Mouse (Mus musculus) duodenum, adult 2 months (tissue): ENCODE data around the gene Gm11627. TPM values are rescaled to one million over a fixed set of nuclear protein-coding genes. Genes with fewer than 3 reads are reported as not detected.

Source experiments
- polyA plus RNA-seq: library from polyadenylated mRNA; depleted of rRNA; stranded (reverse); fragments of >200 nt; gene quantifications from 2 replicates; pipeline ENCODE4 v1.2.3, GENCODE M21; 2012; ENCODE audit warnings: low replicate concordance; rRNA removed

Gene Gm11627
- 0.74 TPM in 1 of 2 replicates, not detected in the other for polyA plus RNA-seq

GRCm38 (mm10) chr11:102579165-102580033, at the start of gene Gm11627:
Gene Gm11627 (minus strand): TSS chr11:102579461.

GRCm38 (mm10) chr11:102604010-102604584, 24.8 kb upstream of the Gm11627 start, which contains the start of gene Fzd2:
Gene Fzd2 (plus strand): TSS chr11:102604396.

GRCm38 (mm10) chr11:102556031-102556715, 23.1 kb downstream of the Gm11627 start, which contains the start of gene Gpatch8:
Gene Gpatch8 (minus strand): TSS chr11:102556392.

Other genes starting within 250 kb of the Gm11627 start
- 0.06 TPM in 1 of 2 replicates, not detected in the other for gene Slc4a1, start 213.3 kb downstream of the Gm11627 start, polyA plus RNA-seq
- 4.5 and 5.1 TPM in 2 replicates for gene Rundc3a, start 186.1 kb downstream of the Gm11627 start, polyA plus RNA-seq
- 578 and 741 TPM in 2 replicates for gene Slc25a39, start 171.5 kb downstream of the Gm11627 start, polyA plus RNA-seq
- gene Grn, start 149.1 kb downstream of the Gm11627 start, polyA plus RNA-seq = 118 and 121 TPM in 2 replicates
- gene Fam171a2, start 131.8 kb downstream of the Gm11627 start, polyA plus RNA-seq = 4.1 and 8.3 TPM in 2 replicates
- gene Itga2b, start 109.3 kb downstream of the Gm11627 start, polyA plus RNA-seq = 4.6 and 5.7 TPM in 2 replicates
- gene Gpatch8, start 23.1 kb downstream of the Gm11627 start, polyA plus RNA-seq = 11.1 and 15.6 TPM in 2 replicates
- gene Fzd2, start 24.9 kb upstream of the Gm11627 start, polyA plus RNA-seq = 13.2 and 16.8 TPM in 2 replicates
- not detected in 2 replicates for gene Meioc, start 84.3 kb upstream of the Gm11627 start, polyA plus RNA-seq
- gene Ccdc43, start 118.3 kb upstream of the Gm11627 start, polyA plus RNA-seq = 1.1 and 1.3 TPM in 2 replicates
- 4.8 and 5.4 TPM in 2 replicates for gene Adam11, start 182.0 kb upstream of the Gm11627 start, polyA plus RNA-seq
- 0.77 and 1.4 TPM in 2 replicates for gene Gjc1, start 240.2 kb upstream of the Gm11627 start, polyA plus RNA-seq